Mouse (Mus musculus) CD4-positive, CD25-positive, alpha-beta regulatory T cell, adult 4 months (primary cell): ENCODE measurements around the gene Hormad2. TPM values are rescaled to one million over a fixed set of nuclear protein-coding genes. Genes with fewer than 3 reads are reported as not detected.

Source experiments
- ATAC-seq: one replicate; pipeline ENCODE4 v1.8.0; 2017
- polyA plus RNA-seq, 2 experiments: library from polyadenylated mRNA; unstranded; fragments of 100-300 nt; shearing (Covaris generic); gene quantifications; one replicate each; pipeline ENCODE4 v1.2.1; 2017

Hormad2 gene
- polyA plus RNA-seq, 2 experiments from 2014 or later, result 0.42 to 0.98 TPM

- ATAC-seq, result no peak
These were observed 100.7 kb downstream of the Hormad2 start for GRCm38 (mm10) chr11:4340109-4340779.

DNA sequence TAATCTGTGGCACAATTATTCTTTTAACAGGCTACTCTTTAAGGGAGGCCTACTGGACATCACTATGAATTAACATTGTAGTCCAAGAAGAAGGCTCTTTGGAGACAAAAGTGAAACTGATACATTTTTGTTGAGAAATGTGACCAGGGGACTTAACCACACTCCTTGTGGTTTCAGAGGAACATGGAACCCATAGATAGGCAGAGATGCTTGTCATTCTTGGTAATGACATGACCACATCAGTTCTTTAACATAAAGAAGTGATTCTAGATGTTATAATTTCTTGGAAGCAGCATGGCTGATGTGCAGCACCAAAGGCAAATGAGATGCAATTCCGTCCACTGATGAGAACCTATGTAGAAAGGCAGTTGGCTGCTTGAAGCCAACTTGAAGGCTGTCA is 101.6 kb downstream of the Hormad2 start:
- ATAC-seq, result no peak

DNA sequence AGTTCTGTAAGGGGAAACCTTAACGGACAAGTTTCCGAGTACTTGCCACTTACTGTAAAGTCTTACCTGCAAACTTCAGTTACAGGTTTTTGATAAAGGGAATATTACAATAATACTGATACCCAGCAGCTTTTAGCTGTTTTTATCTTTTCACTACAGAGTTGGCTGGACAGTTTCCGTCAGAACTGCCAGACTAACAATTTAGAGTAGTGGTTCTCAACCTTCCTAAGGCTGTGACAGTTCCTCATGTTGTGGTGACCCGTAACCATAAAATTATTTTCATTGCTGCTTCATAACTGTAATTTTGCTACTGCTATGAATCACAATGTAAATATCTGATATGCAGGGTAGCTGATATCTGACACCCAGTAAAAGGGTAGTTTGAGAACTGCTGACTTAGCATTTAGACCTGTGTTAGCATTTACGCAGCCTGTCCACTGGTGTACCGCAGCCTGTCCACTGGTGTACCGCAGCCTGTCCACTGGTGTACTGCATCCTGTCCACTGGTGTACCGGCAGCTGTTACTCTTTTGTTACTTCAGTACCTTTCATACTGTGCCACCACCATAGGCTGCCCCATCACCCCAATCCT is 104.1 kb downstream of the Hormad2 start:
- ATAC-seq, result peak; percentile 48

- peak; percentile 57 for ATAC-seq
These were observed 104.9 kb downstream of the Hormad2 start for GRCm38 (mm10) chr11:4335810-4336692.

GRCm38 (mm10) chr11:4332961-4333360 is 107.9 kb downstream of the Hormad2 start:
- no peak for ATAC-seq

DNA sequence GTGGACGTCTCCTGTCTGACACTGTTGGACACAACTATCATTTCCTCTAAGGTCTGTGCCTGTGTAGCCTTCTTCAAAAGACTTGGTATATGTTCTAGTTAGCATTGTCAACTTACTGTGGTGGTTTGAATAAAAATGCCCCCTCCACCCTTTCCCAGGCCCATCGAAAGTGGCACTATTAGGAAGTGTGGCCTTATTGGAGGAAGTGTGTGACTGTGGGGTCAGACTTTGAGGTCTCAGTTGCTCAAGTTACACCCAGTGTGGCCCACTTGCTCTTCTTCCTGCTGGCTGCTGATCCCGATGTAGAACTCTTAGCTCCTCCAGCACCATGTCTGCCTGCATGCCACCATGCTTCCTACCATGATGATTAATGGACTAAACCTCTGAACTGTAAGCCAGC is 112.7 kb downstream of the Hormad2 start:
- ATAC-seq, result no peak

- no peak for ATAC-seq
These were observed 117.4 kb downstream of the Hormad2 start for GRCm38 (mm10) chr11:4323481-4323880.

GRCm38 (mm10) chr11:4322943-4323342 is 118.0 kb downstream of the Hormad2 start:
- no peak for ATAC-seq

DNA sequence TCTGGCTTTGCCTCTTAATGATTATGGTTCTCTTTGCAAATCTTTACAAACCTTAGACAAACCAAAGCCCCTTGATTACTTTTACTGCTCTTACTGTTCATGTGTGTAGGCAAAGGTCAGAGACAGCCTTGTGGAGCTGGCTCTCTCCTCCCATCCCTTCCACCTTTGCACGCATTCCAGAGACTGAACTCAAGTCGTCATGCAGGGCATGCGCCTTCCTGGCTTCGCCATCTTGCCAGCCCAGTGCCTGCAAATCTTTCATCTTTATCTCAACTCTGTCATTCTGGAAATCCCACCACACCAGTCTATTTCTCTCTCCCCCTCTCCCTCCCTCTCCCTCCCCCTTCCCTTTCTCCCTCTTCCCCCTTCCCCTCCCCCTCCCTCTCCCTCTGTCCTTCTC is 120.0 kb downstream of the Hormad2 start:
- ATAC-seq, result no peak

DNA sequence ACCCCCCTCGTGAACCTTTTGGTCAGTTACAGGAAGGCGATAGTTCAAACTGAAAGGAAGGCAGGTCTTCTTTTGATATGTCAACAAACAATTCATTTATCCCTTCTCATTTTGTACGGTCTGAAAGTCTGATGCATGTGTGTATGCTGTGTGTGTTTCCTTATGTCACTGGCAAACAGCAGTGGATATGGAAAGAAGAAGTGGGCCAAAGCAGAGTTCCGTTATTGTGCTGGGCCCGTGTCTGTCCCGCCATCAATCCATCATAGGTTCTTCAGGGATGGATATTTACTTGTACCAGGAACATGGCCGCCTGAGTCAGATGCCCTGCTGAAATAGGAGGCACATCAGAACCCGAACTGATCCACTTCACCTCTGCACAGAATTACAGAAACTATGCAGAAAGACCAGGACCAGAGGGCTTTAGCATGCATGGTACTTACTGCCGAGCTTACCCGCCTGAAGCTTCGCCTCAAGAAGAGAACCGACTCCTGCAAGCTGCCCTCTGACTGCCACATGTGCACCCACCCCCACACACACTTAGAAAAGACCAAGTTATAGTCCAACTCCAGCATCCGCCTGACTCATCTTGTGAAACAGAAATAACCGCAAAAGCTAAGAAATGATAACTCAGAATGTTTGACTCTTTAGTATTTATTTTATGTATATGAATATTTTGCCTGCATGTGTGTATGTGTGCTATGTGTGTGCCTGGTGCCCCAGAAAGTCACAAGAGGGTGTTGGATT is 121.5 kb downstream of the Hormad2 start:
- ATAC-seq, result peak; percentile 83

DNA sequence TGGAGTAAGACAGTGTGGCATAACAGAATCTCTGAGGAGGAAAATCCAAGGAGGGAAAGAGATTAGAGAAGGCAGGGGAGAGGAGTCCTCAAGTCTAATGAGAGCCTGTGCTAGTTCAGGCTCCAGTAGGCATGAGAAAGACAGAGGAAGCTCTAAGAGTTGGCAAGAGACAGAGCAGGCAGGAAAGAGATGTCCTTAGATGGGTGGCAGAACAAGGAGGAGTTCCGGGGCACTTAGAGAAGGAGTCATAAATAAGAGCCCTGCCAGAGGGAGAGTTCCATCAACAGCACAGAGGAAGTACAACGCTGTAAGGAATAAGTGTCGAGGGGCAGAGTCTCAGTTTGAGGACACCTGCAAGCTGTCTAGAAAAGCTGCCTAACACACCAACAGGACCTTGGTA is 122.9 kb downstream of the Hormad2 start:
- ATAC-seq, result peak; percentile 79

DNA sequence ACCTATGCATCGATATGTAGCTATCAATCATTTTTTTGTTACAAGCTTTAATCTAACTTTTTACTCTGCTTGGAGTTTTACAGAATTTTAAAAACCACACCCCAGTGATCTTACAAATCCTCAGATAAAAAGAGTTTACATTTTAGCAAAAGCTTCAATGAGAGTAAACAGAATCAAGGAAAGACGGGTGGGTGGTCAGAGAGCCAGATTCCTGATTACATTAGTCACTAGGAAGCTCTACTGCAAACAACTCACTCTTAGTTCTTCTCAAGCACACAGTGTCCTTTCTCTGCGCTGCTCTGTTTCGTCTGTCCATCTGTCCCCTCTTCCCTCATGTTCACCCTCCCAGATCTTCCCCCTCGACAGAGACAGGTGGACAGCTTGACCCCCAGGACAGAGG is 123.6 kb downstream of the Hormad2 start:
- ATAC-seq, result no peak

GRCm38 (mm10) chr11:4312180-4312579 is 128.7 kb downstream of the Hormad2 start:
- no peak for ATAC-seq

GRCm38 (mm10) chr11:4310324-4310723 is 130.6 kb downstream of the Hormad2 start:
- no peak for ATAC-seq

DNA sequence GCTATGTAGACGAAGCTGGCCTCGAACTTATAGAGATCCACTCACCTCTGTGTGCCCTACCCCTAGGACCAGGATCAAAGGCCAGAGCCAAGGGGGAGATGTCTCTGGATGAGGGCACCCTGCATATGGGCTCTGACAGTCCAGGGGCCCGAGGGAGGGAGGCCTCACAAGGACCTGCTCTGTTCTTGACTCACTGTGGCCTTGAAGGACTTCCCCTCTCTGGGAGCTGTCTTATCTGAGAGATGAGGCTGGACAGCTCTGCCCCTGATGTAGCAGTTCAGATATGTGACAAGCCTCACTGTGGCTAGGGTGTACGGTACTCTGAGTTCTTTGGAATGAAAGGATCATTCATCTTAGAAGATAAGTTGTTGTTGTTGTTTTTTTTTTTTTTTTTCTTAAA is 131.3 kb downstream of the Hormad2 start:
- no peak for ATAC-seq

DNA sequence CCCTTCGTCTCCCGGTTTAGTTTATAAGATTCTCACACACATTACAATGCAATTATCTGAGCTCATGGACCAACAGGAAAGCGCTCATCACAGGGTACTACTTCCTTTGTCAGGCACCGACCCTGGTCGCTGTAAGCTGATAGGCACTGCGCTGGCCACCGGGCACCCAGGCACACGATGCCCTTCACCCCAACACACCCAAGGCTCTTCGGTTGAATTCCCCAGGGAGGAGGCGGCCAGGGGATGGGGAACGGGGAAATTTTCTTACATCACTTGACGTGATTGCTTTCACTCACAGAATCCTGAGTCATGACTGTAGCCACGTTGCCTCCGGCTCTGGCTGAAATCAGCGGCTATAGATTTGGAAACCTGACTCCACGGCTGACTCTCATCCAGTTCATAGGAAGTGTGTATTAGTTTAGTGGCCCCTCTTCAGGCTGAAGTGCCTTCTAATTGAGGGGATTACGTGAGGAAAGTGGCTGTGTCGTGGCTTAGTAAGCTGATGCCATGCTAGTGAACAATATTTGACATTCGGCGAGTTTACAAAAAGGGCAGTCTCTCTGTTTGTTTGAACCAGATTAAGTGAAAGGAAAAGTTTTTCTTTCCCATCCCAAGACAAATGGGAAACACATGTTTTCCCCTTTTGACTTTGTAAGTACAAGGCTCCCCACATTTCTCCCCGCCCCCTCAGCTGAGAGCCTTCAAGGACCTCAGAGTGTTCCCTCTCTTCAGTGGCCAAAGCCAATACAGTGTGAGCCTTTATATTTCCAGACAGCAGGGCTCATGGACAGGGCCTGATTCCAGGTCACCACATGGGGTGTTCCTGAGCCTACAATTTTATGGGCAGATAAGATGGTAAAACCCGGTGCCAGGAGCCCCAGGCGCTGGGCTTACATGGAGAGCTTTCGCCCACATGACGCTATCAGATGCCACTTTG is 132.1 kb downstream of the Hormad2 start:
- ATAC-seq, result no peak

- ATAC-seq, result peak; percentile 69
These were observed 132.8 kb downstream of the Hormad2 start for GRCm38 (mm10) chr11:4308060-4308513.

DNA sequence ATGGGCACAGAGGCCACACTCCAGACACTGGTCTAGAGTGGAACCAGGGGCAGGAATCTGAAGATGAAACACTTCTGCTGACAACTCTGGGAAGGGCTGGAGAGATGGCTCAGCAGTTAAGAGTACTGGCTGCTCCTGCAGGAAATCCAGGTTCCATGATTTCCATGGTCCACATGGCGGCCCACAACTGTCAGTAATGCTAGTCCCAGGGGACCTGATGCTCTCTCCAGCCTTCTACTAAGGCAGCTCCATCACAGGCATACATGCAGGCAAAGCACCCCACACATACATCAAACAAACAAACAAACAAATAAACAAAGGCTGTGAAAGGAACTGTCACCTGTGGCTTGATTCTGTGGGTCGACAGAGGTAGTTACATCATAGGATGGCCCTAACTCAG is 134.8 kb downstream of the Hormad2 start:
- ATAC-seq, result no peak

GRCm38 (mm10) chr11:4305090-4305489 is 135.8 kb downstream of the Hormad2 start:
- no peak for ATAC-seq

GRCm38 (mm10) chr11:4304203-4304602 is 136.7 kb downstream of the Hormad2 start:
- no peak for ATAC-seq

- ATAC-seq, result no peak
These were observed 137.9 kb downstream of the Hormad2 start for GRCm38 (mm10) chr11:4303033-4303432.
